Mouse (Mus musculus): ENCODE measurements around the gene Zfpm1. TPM values are rescaled to one million over a fixed set of nuclear protein-coding genes. Genes with fewer than 3 reads are reported as not detected.

The Zfpm1 gene
- polyA plus RNA-seq, 1 experiment from 2014 or later = 5.7 TPM

- Histone ChIP-seq H3K4me3 (replicated peaks) (peak overlapping the region; percentile 26), H3K4me1 (peaks cover 29% of the 10 kb centered on the region), H3K27ac (no peak overlapping the region), H3K27me3 (replicated peaks) (no peaks in the 10 kb centered on the region), H3K4me2 (peak overlapping the region; percentile 55), H3K9ac (no peak overlapping the region), H3K9me3 (no peaks in the 10 kb centered on the region), H3K36me3 (no peaks in the 10 kb centered on the region)
- ATAC-seq (ENCODE audit: insufficient read depth, low FRiP score, low read depth) = peak; percentile 37
- under 1% methylated on average over 14 of the region's 14 CpGs for WGBS
Measured at GRCm38 (mm10) chr8:122343758-122344157, 61.8 kb downstream of the Zfpm1 start.

- no peaks in the 10 kb centered on the region for H3K36me3 ChIP-seq
- no peak overlapping the region for H3K27ac ChIP-seq
- H3K4me2 ChIP-seq = peak overlapping the region; percentile 28; the same call in 1 of the 2 replicates
- no peaks in the 10 kb centered on the region for H3K9me3 ChIP-seq
- peaks cover 29% of the 10 kb centered on the region for H3K4me1 ChIP-seq
- no peak overlapping the region for H3K4me3 ChIP-seq (replicated peaks)
- WGBS = 8% methylated on average over 3 of the region's 5 CpGs
- ATAC-seq (ENCODE audit: insufficient read depth, low FRiP score, low read depth) = peak; percentile 80
- no peak overlapping the region for H3K9ac ChIP-seq
- no peaks in the 10 kb centered on the region for H3K27me3 ChIP-seq (replicated peaks)
Measured at GRCm38 (mm10) chr8:122344219-122344618, 62.3 kb downstream of the Zfpm1 start.

- ATAC-seq (ENCODE audit: insufficient read depth, low FRiP score, low read depth) = no peak
- Histone ChIP-seq H3K9ac (no peak overlapping the region), H3K27ac (no peak overlapping the region), H3K4me2 (no peak overlapping the region), H3K4me1 (peaks cover 29% of the 10 kb centered on the region), H3K9me3 (no peaks in the 10 kb centered on the region), H3K27me3 (replicated peaks) (no peaks in the 10 kb centered on the region), H3K4me3 (replicated peaks) (no peak overlapping the region), H3K36me3 (no peaks in the 10 kb centered on the region)
- 50% methylated on average over 12 of the region's 12 CpGs for WGBS
Measured at GRCm38 (mm10) chr8:122345181-122346095, 63.5 kb downstream of the Zfpm1 start.

GRCm38 (mm10) chr8:122347811-122348552 is 66.0 kb downstream of the Zfpm1 start:
- H3K27me3 ChIP-seq (replicated peaks) = no peaks in the 10 kb centered on the region; the same call in none of the 2 replicates
- H3K36me3 ChIP-seq = no peaks in the 10 kb centered on the region
- no peaks in the 10 kb centered on the region for H3K9me3 ChIP-seq
- H3K27ac ChIP-seq = no peak overlapping the region
- no peak overlapping the region for H3K9ac ChIP-seq
- H3K4me2 ChIP-seq = no peak overlapping the region
- peaks cover 15% of the 10 kb centered on the region for H3K4me1 ChIP-seq
- WGBS = 69% methylated on average over 5 of the region's 5 CpGs
- ATAC-seq (ENCODE audit: insufficient read depth, low FRiP score, low read depth) = no peak
- no peak overlapping the region for H3K4me3 ChIP-seq (replicated peaks)

- peak; percentile 72 for ATAC-seq (ENCODE audit: insufficient read depth, low FRiP score, low read depth)
- Histone ChIP-seq H3K4me2 (no peak overlapping the region), H3K4me1 (peaks cover 1% of the 10 kb centered on the region; the same call in 1 of the 2 replicates), H3K9ac (no peak overlapping the region), H3K27ac (no peak overlapping the region), H3K36me3 (no peaks in the 10 kb centered on the region), H3K4me3 (replicated peaks) (no peak overlapping the region), H3K27me3 (replicated peaks) (no peaks in the 10 kb centered on the region; the same call in none of the 2 replicates), H3K9me3 (no peaks in the 10 kb centered on the region)
- WGBS = 31% methylated on average over 15 of the region's 15 CpGs
Measured at GRCm38 (mm10) chr8:122349357-122350297, 67.7 kb downstream of the Zfpm1 start.

- Histone ChIP-seq H3K4me1 (no peaks in the 10 kb centered on the region), H3K9me3 (no peaks in the 10 kb centered on the region), H3K36me3 (no peaks in the 10 kb centered on the region), H3K27ac (no peak overlapping the region), H3K27me3 (replicated peaks) (no peaks in the 10 kb centered on the region; the same call in none of the 2 replicates), H3K9ac (no peak overlapping the region), H3K4me3 (replicated peaks) (no peak overlapping the region), H3K4me2 (no peak overlapping the region)
- WGBS = 44% methylated on average over 11 of the region's 11 CpGs
- ATAC-seq (ENCODE audit: insufficient read depth, low FRiP score, low read depth) = no peak
Measured at GRCm38 (mm10) chr8:122350309-122351089, 68.6 kb downstream of the Zfpm1 start.

GRCm38 (mm10) chr8:122354157-122354556 is 72.2 kb downstream of the Zfpm1 start:
- 73% methylated on average over 8 of the region's 8 CpGs for WGBS
- no peak overlapping the region for H3K4me3 ChIP-seq (replicated peaks)
- H3K9ac ChIP-seq = no peak overlapping the region
- no peak overlapping the region for H3K27ac ChIP-seq
- H3K9me3 ChIP-seq = no peaks in the 10 kb centered on the region
- H3K4me1 ChIP-seq = peaks cover 8% of the 10 kb centered on the region; the same call in 1 of the 2 replicates
- no peak overlapping the region for H3K4me2 ChIP-seq
- H3K27me3 ChIP-seq (replicated peaks) = no peaks in the 10 kb centered on the region; the same call in none of the 2 replicates
- H3K36me3 ChIP-seq = no peaks in the 10 kb centered on the region
- no peak for ATAC-seq (ENCODE audit: insufficient read depth, low FRiP score, low read depth)

GRCm38 (mm10) chr8:122355642-122356606 is 74.0 kb downstream of the Zfpm1 start:
- Histone ChIP-seq H3K4me3 (replicated peaks) (no peak overlapping the region), H3K27ac (peak overlapping the region; percentile 48; the same call in 1 of the 2 replicates), H3K4me1 (peaks cover 8% of the 10 kb centered on the region; the same call in 1 of the 2 replicates), H3K4me2 (no peak overlapping the region), H3K27me3 (replicated peaks) (no peaks in the 10 kb centered on the region; the same call in none of the 2 replicates), H3K36me3 (no peaks in the 10 kb centered on the region), H3K9me3 (no peaks in the 10 kb centered on the region), H3K9ac (no peak overlapping the region)
- WGBS = 51% methylated on average over 9 of the region's 9 CpGs
- ATAC-seq (ENCODE audit: insufficient read depth, low FRiP score, low read depth) = peak; percentile 63

GRCm38 (mm10) chr8:122357202-122357601 is 75.3 kb downstream of the Zfpm1 start:
- no peak overlapping the region for H3K4me2 ChIP-seq
- H3K9me3 ChIP-seq = no peaks in the 10 kb centered on the region
- H3K4me3 ChIP-seq (replicated peaks) = no peak overlapping the region
- H3K4me1 ChIP-seq = peaks cover 8% of the 10 kb centered on the region; the same call in 1 of the 2 replicates
- H3K9ac ChIP-seq = no peak overlapping the region
- no peak overlapping the region for H3K27ac ChIP-seq
- no peaks in the 10 kb centered on the region for H3K27me3 ChIP-seq (replicated peaks)
- WGBS = 68% methylated on average over 11 of the region's 11 CpGs
- H3K36me3 ChIP-seq = no peaks in the 10 kb centered on the region
- no peak for ATAC-seq (ENCODE audit: insufficient read depth, low FRiP score, low read depth)

- no peak overlapping the region for H3K9ac ChIP-seq
- H3K4me3 ChIP-seq (replicated peaks) = no peak overlapping the region
- H3K36me3 ChIP-seq = no peaks in the 10 kb centered on the region
- peaks cover 8% of the 10 kb centered on the region; the same call in 1 of the 2 replicates for H3K4me1 ChIP-seq
- H3K9me3 ChIP-seq = no peaks in the 10 kb centered on the region
- ATAC-seq (ENCODE audit: insufficient read depth, low FRiP score, low read depth) = no peak
- H3K27me3 ChIP-seq (replicated peaks) = no peaks in the 10 kb centered on the region
- 66% methylated on average over 5 of the region's 5 CpGs for WGBS
- H3K27ac ChIP-seq = no peak overlapping the region
- no peak overlapping the region for H3K4me2 ChIP-seq
Measured at GRCm38 (mm10) chr8:122357641-122358040, 75.7 kb downstream of the Zfpm1 start.

Data from stomach, embryonic 15.5 days (tissue).